Mouse (Mus musculus): ENCODE results near the gene Arhgap10. TPM values are rescaled to one million over a fixed set of nuclear protein-coding genes. Genes with fewer than 3 reads are reported as not detected.

Arhgap10 gene
- total and polyA plus RNA-seq, 3 experiments = 13.1 to 22.8 TPM; not detected in 1

GRCm38 (mm10) chr8:77507510-77508035 is 10.2 kb downstream of the Arhgap10 start:
- no peaks in the 10 kb centered on the region for H3K27me3 ChIP-seq (ENCODE audit: control insufficient read depth in 1 of 2, insufficient read depth in 2 of 2, low read length in 2 of 2)
- peaks cover 29% of the 10 kb centered on the region for H3K79me2 ChIP-seq (ENCODE audit: control insufficient read depth, insufficient read depth, low read length, poor library complexity)
- no peak overlapping the region for H3K27ac ChIP-seq (ENCODE audit: control insufficient read depth, low read depth, low read length)
- peaks cover 0 to 10% of the 10 kb centered on the region in 2 experiments; a peak in 3 of 4 replicates for H3K4me1 ChIP-seq (ENCODE audit: control insufficient read depth in 1 of 2, insufficient read depth in 2 of 2, low read length in 2 of 2)
- no peak for DNase-seq (ENCODE audit: low read depth, low spot score)
- TF ChIP-seq RAD21 (IDR thresholded peaks at IDR 0.05; ENCODE audit: low read depth, low read length) (no peak), UBTF (IDR thresholded peaks at IDR 0.05; ENCODE audit: borderline replicate concordance, insufficient read depth, low read depth, low read length) (no peak), MXI1 (IDR thresholded peaks at IDR 0.05; ENCODE audit: low read depth, low read length) (no peak), EP300 (IDR thresholded peaks at IDR 0.05; ENCODE audit: low read depth in 1 of 2, low read length in 2 of 2) (no peak), MYB (IDR thresholded peaks at IDR 0.05; ENCODE audit: low read depth, low read length) (no peak), CTCF (IDR thresholded peaks at IDR 0.05 in 2 of 3, conservative IDR thresholded peaks at IDR 0.05 in 1 of 3; ENCODE audit: control insufficient read depth in 1 of 3, insufficient read depth in 1 of 3, low read depth in 2 of 3, low read length in 3 of 3, poor library complexity in 1 of 3, severe bottlenecking in 1 of 3) (no peak), TAL1 (IDR thresholded peaks at IDR 0.05; ENCODE audit: low read length) (no peak), CHD2 (IDR thresholded peaks at IDR 0.05; ENCODE audit: low read length) (no peak), ELF1 (IDR thresholded peaks at IDR 0.05; ENCODE audit: low read depth, low read length) (no peak)
- peaks cover 0 to 12% of the 10 kb centered on the region in 2 experiments; a peak in 2 of 4 replicates for H3K36me3 ChIP-seq (ENCODE audit: control insufficient read depth in 1 of 2, insufficient read depth in 2 of 2, low read length in 2 of 2)
- H3K9me3 ChIP-seq (replicated peaks; ENCODE audit: insufficient read depth, low read length) = no peaks in the 10 kb centered on the region
- H3K9ac ChIP-seq (ENCODE audit: control insufficient read depth, low read depth, low read length, poor library complexity, severe bottlenecking) = no peak overlapping the region
- H3K4me3 ChIP-seq (ENCODE audit: control insufficient read depth in 1 of 2, insufficient read depth in 1 of 2, low read depth in 2 of 2, low read length in 2 of 2) = no peak overlapping the region

GRCm38 (mm10) chr8:77506539-77506938 is 11.2 kb downstream of the Arhgap10 start:
- Histone ChIP-seq H3K27me3 (ENCODE audit: control insufficient read depth in 1 of 2, insufficient read depth in 2 of 2, low read length in 2 of 2) (no peaks in the 10 kb centered on the region), H3K4me1 (ENCODE audit: control insufficient read depth in 1 of 2, insufficient read depth in 2 of 2, low read length in 2 of 2) (peaks cover 0 to 10% of the 10 kb centered on the region in 2 experiments; a peak in 3 of 4 replicates), H3K36me3 (ENCODE audit: control insufficient read depth in 1 of 2, insufficient read depth in 2 of 2, low read length in 2 of 2) (peaks cover 0 to 12% of the 10 kb centered on the region in 2 experiments; a peak in 2 of 4 replicates), H3K79me2 (ENCODE audit: control insufficient read depth, insufficient read depth, low read length, poor library complexity) (peaks cover 22% of the 10 kb centered on the region), H3K4me3 (ENCODE audit: control insufficient read depth in 1 of 2, insufficient read depth in 1 of 2, low read depth in 2 of 2, low read length in 2 of 2) (no peak overlapping the region), H3K9me3 (replicated peaks; ENCODE audit: insufficient read depth, low read length) (no peaks in the 10 kb centered on the region), H3K27ac (ENCODE audit: control insufficient read depth, low read depth, low read length) (no peak overlapping the region), H3K9ac (ENCODE audit: control insufficient read depth, low read depth, low read length, poor library complexity, severe bottlenecking) (no peak overlapping the region)
- DNase-seq (ENCODE audit: low read depth, low spot score) = no peak
- TF ChIP-seq HCFC1 (IDR thresholded peaks at IDR 0.05; ENCODE audit: low read depth, low read length) = no peak
- TF ChIP-seq MYB (IDR thresholded peaks at IDR 0.05; ENCODE audit: low read depth, low read length) = no peak

- no peak for DNase-seq (ENCODE audit: low read depth, low spot score)
- Histone ChIP-seq H3K9ac (ENCODE audit: control insufficient read depth, low read depth, low read length, poor library complexity, severe bottlenecking) (no peak overlapping the region), H3K4me3 (ENCODE audit: control insufficient read depth in 1 of 2, insufficient read depth in 1 of 2, low read depth in 2 of 2, low read length in 2 of 2) (no peak overlapping the region), H3K27me3 (ENCODE audit: control insufficient read depth in 1 of 2, insufficient read depth in 2 of 2, low read length in 2 of 2) (no peaks in the 10 kb centered on the region), H3K36me3 (ENCODE audit: control insufficient read depth in 1 of 2, insufficient read depth in 2 of 2, low read length in 2 of 2) (peaks cover 0 to 9% of the 10 kb centered on the region in 2 experiments; a peak in 2 of 4 replicates), H3K27ac (ENCODE audit: control insufficient read depth, low read depth, low read length) (no peak overlapping the region), H3K4me1 (ENCODE audit: control insufficient read depth in 1 of 2, insufficient read depth in 2 of 2, low read length in 2 of 2) (peaks cover 7 to 8% of the 10 kb centered on the region in 2 experiments), H3K9me3 (replicated peaks; ENCODE audit: insufficient read depth, low read length) (no peaks in the 10 kb centered on the region), H3K79me2 (ENCODE audit: control insufficient read depth, insufficient read depth, low read length, poor library complexity) (peaks cover 18% of the 10 kb centered on the region)
- no peak for TF ChIP-seq ZKSCAN1 (IDR thresholded peaks at IDR 0.05; ENCODE audit: low read depth, low read length)
- no peak for TF ChIP-seq HCFC1 (IDR thresholded peaks at IDR 0.05; ENCODE audit: low read depth, low read length)
- TF ChIP-seq CHD2 (IDR thresholded peaks at IDR 0.05; ENCODE audit: low read length) = no peak
- no peak for TF ChIP-seq RAD21 (IDR thresholded peaks at IDR 0.05; ENCODE audit: low read depth, low read length)
- no peak for TF ChIP-seq CTCF (IDR thresholded peaks at IDR 0.05 in 2 of 3, conservative IDR thresholded peaks at IDR 0.05 in 1 of 3; ENCODE audit: control insufficient read depth in 1 of 3, insufficient read depth in 1 of 3, low read depth in 2 of 3, low read length in 3 of 3, poor library complexity in 1 of 3, severe bottlenecking in 1 of 3)
- no peak for TF ChIP-seq SIN3A (IDR thresholded peaks at IDR 0.05; ENCODE audit: low read length)
- TF ChIP-seq MYB (IDR thresholded peaks at IDR 0.05; ENCODE audit: low read depth, low read length) = no peak
- TF ChIP-seq SMC3 (IDR thresholded peaks at IDR 0.05; ENCODE audit: low read depth, low read length) = no peak
- no peak for TF ChIP-seq USF2 (IDR thresholded peaks at IDR 0.05; ENCODE audit: borderline replicate concordance in 1 of 2, insufficient read depth in 1 of 2, low read depth in 1 of 2, low read length in 2 of 2)
- no peak for TF ChIP-seq MAZ (IDR thresholded peaks at IDR 0.05; ENCODE audit: low read depth, low read length)
- TF ChIP-seq RCOR1 (IDR thresholded peaks at IDR 0.05; ENCODE audit: low read depth, low read length) = no peak
Observed at GRCm38 (mm10) chr8:77502547-77502946, 15.2 kb downstream of the Arhgap10 start.
